ENCODE assay signal across 8 mouse cellular contexts in genomic region chr10:128744211-128744610, GRCm38 (mm10). TPM values are rescaled to one million over a fixed set of nuclear protein-coding genes. Genes with fewer than 3 reads are reported as not detected.
DNase-seq lines count a peak whose midpoint lies in the region; ATAC-seq lines count a peak whose summit lies in the region.

No protein-coding gene starts in this region.

- H3K27ac ChIP-seq in heart, embryonic 16.5 days (ENCODE audit: low read length) = peak overlapping the region; percentile 55
- no peak overlapping the region for H3K27ac ChIP-seq in hindbrain, embryonic 12.5 days
- H3K27ac ChIP-seq in liver, embryonic 15.5 days (replicated peaks) = peak overlapping the region; percentile 29; the same call in 1 of the 2 replicates

- peak overlapping the region; percentile 80 for H3K9ac ChIP-seq in heart, embryonic 16.5 days (ENCODE audit: low read length)
- peak overlapping the region; percentile 77 for H3K9ac ChIP-seq in hindbrain, embryonic 12.5 days
- H3K9ac ChIP-seq in liver, embryonic 15.5 days = peak overlapping the region; percentile 39; the same call in 1 of the 2 replicates

- no peaks in the 10 kb centered on the region for H3K27me3 ChIP-seq in heart, embryonic 16.5 days (ENCODE audit: control insufficient read depth, insufficient read depth, low read length)
- H3K27me3 ChIP-seq in hindbrain, embryonic 12.5 days = peaks cover 46% of the 10 kb centered on the region
- peaks cover 56% of the 10 kb centered on the region for H3K27me3 ChIP-seq in liver, embryonic 15.5 days

- H3K36me3 ChIP-seq in heart, embryonic 16.5 days (ENCODE audit: control insufficient read depth, insufficient read depth) = no peaks in the 10 kb centered on the region
- H3K36me3 ChIP-seq in hindbrain, embryonic 12.5 days = no peaks in the 10 kb centered on the region
- no peaks in the 10 kb centered on the region for H3K36me3 ChIP-seq in liver, embryonic 15.5 days (replicated peaks)

- peak overlapping the region; percentile 70 for H3K4me3 ChIP-seq in heart, embryonic 16.5 days (ENCODE audit: low read length)
- peak overlapping the region; percentile 58 for H3K4me3 ChIP-seq in hindbrain, embryonic 12.5 days
- peak overlapping the region; percentile 58 for H3K4me3 ChIP-seq in liver, embryonic 15.5 days (replicated peaks)

- intact Hi-C loops in heart, postnatal 25 days (cut with DNase I) = no loop called here
- intact Hi-C loops in left cerebral cortex, postnatal 4 days (cut with DNase I) = no loop called here

- H3K4me2 ChIP-seq in heart, embryonic 16.5 days (ENCODE audit: low read depth, low read length) = peak overlapping the region; percentile 88
- H3K4me2 ChIP-seq in hindbrain, embryonic 12.5 days (replicated peaks) = peak overlapping the region; percentile 98
- peak overlapping the region; percentile 67 for H3K4me2 ChIP-seq in liver, embryonic 15.5 days

- WGBS in heart, embryonic 16.5 days = 22% methylated on average over 8 of the region's 8 CpGs
- 18% methylated on average over 8 of the region's 8 CpGs for WGBS in hindbrain, embryonic 12.5 days
- WGBS in liver, embryonic 15.5 days (ENCODE audit: insufficient replicate concordance) = 25% methylated on average over 8 of the region's 8 CpGs

- ATAC-seq in heart, embryonic 16.5 days (replicated peaks; ENCODE audit: extremely low read depth, insufficient read depth, low FRiP score) = no peak
- ATAC-seq in hindbrain, embryonic 12.5 days (ENCODE audit: low FRiP score) = no peak
- ATAC-seq in liver, embryonic 15.5 days (ENCODE audit: insufficient read depth) = no peak

- DNase-seq in heart, postnatal 25 days (ENCODE audit: low spot score) = no peak
- DNase-seq in R1 (ENCODE audit: low read depth, low spot score) = peak; percentile 20
- no peak for DNase-seq in left cerebral cortex, postnatal 4 days
- DNase-seq in cerebellum, postnatal 14 days = no peak
- no peak for DNase-seq in ovary, postnatal 36 days (ENCODE audit: low spot score)

- H3K4me1 ChIP-seq in heart, embryonic 16.5 days (ENCODE audit: control insufficient read depth, insufficient read depth, low read length) = peaks cover 27% of the 10 kb centered on the region
- H3K4me1 ChIP-seq in hindbrain, embryonic 12.5 days = peaks cover 28% of the 10 kb centered on the region
- H3K4me1 ChIP-seq in liver, embryonic 15.5 days (replicated peaks) = peaks cover 46% of the 10 kb centered on the region

- no peaks in the 10 kb centered on the region for H3K9me3 ChIP-seq in heart, embryonic 16.5 days (replicated peaks; ENCODE audit: control insufficient read depth, low read length)
- H3K9me3 ChIP-seq in hindbrain, embryonic 12.5 days (replicated peaks) = no peaks in the 10 kb centered on the region
- no peaks in the 10 kb centered on the region for H3K9me3 ChIP-seq in liver, embryonic 15.5 days (replicated peaks)

RNA-seq across cellular contexts. Expression of gene Dgka, which starts 0.4 kb away (rescaled TPM):
- 9.5 and 12.3 TPM in 2 replicates for polyA plus RNA-seq in heart, embryonic 16.5 days (2015; fragmentation: Nextera tagmentation; extraction: Ambion mirVana)
- total RNA-seq in heart, postnatal 25 days (2021) = 10 to 100 TPM; 11.7 to 11.9 TPM
- 6.9 and 7.3 TPM in 2 replicates for polyA plus RNA-seq in hindbrain, embryonic 12.5 days (2016; fragmentation: Nextera tagmentation; extraction: Ambion mirVana)
- polyA plus RNA-seq in liver, embryonic 15.5 days (2015; fragmentation: Nextera tagmentation; extraction: Ambion mirVana) = 2.4 and 3.0 TPM in 2 replicates
- total RNA-seq in left cerebral cortex, postnatal 4 days (2021) = 1 to 10 TPM; 7.5 to 7.7 TPM

RNA-seq across cellular contexts. Expression of gene Pym1, which starts 3.5 kb away (rescaled TPM):
- 18.5 and 20.3 TPM in 2 replicates for polyA plus RNA-seq in heart, embryonic 16.5 days (2015; fragmentation: Nextera tagmentation; extraction: Ambion mirVana)
- total RNA-seq in heart, postnatal 25 days (2021) = 1 to 10 TPM; 6.8 to 8.6 TPM
- polyA plus RNA-seq in hindbrain, embryonic 12.5 days (2016; fragmentation: Nextera tagmentation; extraction: Ambion mirVana) = 46.3 and 48.5 TPM in 2 replicates
- 13.3 and 14.8 TPM in 2 replicates for polyA plus RNA-seq in liver, embryonic 15.5 days (2015; fragmentation: Nextera tagmentation; extraction: Ambion mirVana)
- 10 to 100 TPM; 37.5 TPM for total RNA-seq in left cerebral cortex, postnatal 4 days (2021)

RNA-seq across cellular contexts. Expression of gene Cdk2, which starts 39.4 kb away (rescaled TPM):
- polyA plus RNA-seq in heart, embryonic 16.5 days (2015; fragmentation: Nextera tagmentation; extraction: Ambion mirVana) = 90.7 and 93.6 TPM in 2 replicates
- 10 to 100 TPM; 12.7 to 15.7 TPM for total RNA-seq in heart, postnatal 25 days (2021)
- 74.5 and 75.3 TPM in 2 replicates for polyA plus RNA-seq in hindbrain, embryonic 12.5 days (2016; fragmentation: Nextera tagmentation; extraction: Ambion mirVana)
- polyA plus RNA-seq in liver, embryonic 15.5 days (2015; fragmentation: Nextera tagmentation; extraction: Ambion mirVana) = 53.7 and 56.6 TPM in 2 replicates
- 10 to 100 TPM in 1 of 2 experiments, 1 to 10 TPM in 1; 8.1 to 10.0 TPM for total RNA-seq in left cerebral cortex, postnatal 4 days (2021)

RNA-seq across cellular contexts. Expression of gene Pmel, which starts 40.2 kb away (rescaled TPM):
- polyA plus RNA-seq in heart, embryonic 16.5 days (2015; fragmentation: Nextera tagmentation; extraction: Ambion mirVana) = 1.7 and 2.8 TPM in 2 replicates
- under 1 TPM; 0.49 to 0.89 TPM for total RNA-seq in heart, postnatal 25 days (2021)
- polyA plus RNA-seq in hindbrain, embryonic 12.5 days (2016; fragmentation: Nextera tagmentation; extraction: Ambion mirVana) = 3.5 and 6.0 TPM in 2 replicates
- 0.60 and 0.68 TPM in 2 replicates for polyA plus RNA-seq in liver, embryonic 15.5 days (2015; fragmentation: Nextera tagmentation; extraction: Ambion mirVana)
- total RNA-seq in left cerebral cortex, postnatal 4 days (2021) = 1 to 10 TPM in 1 of 2 experiments, under 1 TPM in 1; 0.50 to 1.6 TPM

RNA-seq across cellular contexts. Expression of gene Mmp19, which starts 46.5 kb away (rescaled TPM):
- 1.3 and 2.4 TPM in 2 replicates for polyA plus RNA-seq in heart, embryonic 16.5 days (2015; fragmentation: Nextera tagmentation; extraction: Ambion mirVana)
- total RNA-seq in heart, postnatal 25 days (2021) = 1 to 10 TPM; 3.1 to 3.2 TPM
- 0.27 and 0.63 TPM in 2 replicates for polyA plus RNA-seq in hindbrain, embryonic 12.5 days (2016; fragmentation: Nextera tagmentation; extraction: Ambion mirVana)
- polyA plus RNA-seq in liver, embryonic 15.5 days (2015; fragmentation: Nextera tagmentation; extraction: Ambion mirVana) = 10.5 and 11.3 TPM in 2 replicates
- total RNA-seq in left cerebral cortex, postnatal 4 days (2021) = 1 to 10 TPM in 1 of 2 experiments, under 1 TPM in 1; 0.74 to 1.3 TPM
